Mouse (Mus musculus) erythroid progenitor cell, adult 5-6 weeks (primary cell): ENCODE data around the gene Eef1g. TPM values are rescaled to one million over a fixed set of nuclear protein-coding genes. Genes with fewer than 3 reads are reported as not detected.

Source experiments
- ATAC-seq: replicated peaks from 2 replicates; pipeline ENCODE4 v1.8.0; 2016; ENCODE audit warnings: moderate number of reproducible peaks, mild to moderate bottlenecking, moderate TSS enrichment, inconsistent platforms; ENCODE audit not compliant: poor library complexity, low FRiP score, severe bottlenecking
- total RNA-seq, 2 experiments: library from RNA; stranded (forward) in 1 of 2; stranded (reverse) in 1 of 2; fragments of 150-400 nt in 1 of 2; fragments of 186-747, 209-891 nt in 1 of 2; gene quantifications; 2 replicates each; pipeline versions ENCODE4 v1.2.3 to v1.2.4; 2015 to 2017; ENCODE audit warnings: low replicate concordance in 2 of 2

Eef1g gene
- 198 and 228 TPM in 2 replicates for total RNA-seq (2015; ENCODE audit: low replicate concordance)
- 92.0 and 153 TPM in 2 replicates for total RNA-seq (2017; ENCODE audit: low replicate concordance)

GRCm38 (mm10) chr19:8966590-8967372 is at the start of gene Eef1g:
TSS of gene Eef1g (plus strand) at chr19:8967041.
- ATAC-seq, result peak; percentile 95

GRCm38 (mm10) chr19:8919000-8919399 is 47.8 kb upstream of the Eef1g start:
- ATAC-seq, result no peak

- no peak for ATAC-seq
These were observed 47.2 kb upstream of the Eef1g start for GRCm38 (mm10) chr19:8919684-8920072.

GRCm38 (mm10) chr19:8920073-8920736 is 46.6 kb upstream of the Eef1g start, which contains the start of gene B3gat3:
TSS of gene B3gat3 (plus strand) at chr19:8920374.
- ATAC-seq, result peak; percentile 96

GRCm38 (mm10) chr19:8920836-8921291 is 46.0 kb upstream of the Eef1g start:
- peak; percentile 68 for ATAC-seq

GRCm38 (mm10) chr19:8921741-8922140 is 45.1 kb upstream of the Eef1g start:
- no peak for ATAC-seq

GRCm38 (mm10) chr19:8926766-8927165 is 40.1 kb upstream of the Eef1g start:
- ATAC-seq, result no peak

- no peak for ATAC-seq
These were observed 38.8 kb upstream of the Eef1g start for GRCm38 (mm10) chr19:8927891-8928525.

- ATAC-seq, result no peak; the same call in 1 of the 2 replicates
These were observed 38.1 kb upstream of the Eef1g start for GRCm38 (mm10) chr19:8928689-8929223.

GRCm38 (mm10) chr19:8929224-8930088 is 37.4 kb upstream of the Eef1g start, which contains the start of the genes Rom1 and Eml3:
TSS of gene Rom1 (minus strand) at chr19:8929356.
TSS of gene Eml3 (plus strand) at chr19:8929552.
- ATAC-seq, result peak; percentile 85

- ATAC-seq, result no peak
These were observed 36.7 kb upstream of the Eef1g start for GRCm38 (mm10) chr19:8930117-8930516.

GRCm38 (mm10) chr19:8930771-8931170 is 36.1 kb upstream of the Eef1g start:
- ATAC-seq, result no peak

- ATAC-seq, result no peak
These were observed 30.1 kb upstream of the Eef1g start for GRCm38 (mm10) chr19:8936736-8937135.

- no peak for ATAC-seq
These were observed 26.2 kb upstream of the Eef1g start for GRCm38 (mm10) chr19:8940526-8941133.

GRCm38 (mm10) chr19:8941136-8941514 is 25.7 kb upstream of the Eef1g start:
- no peak for ATAC-seq

GRCm38 (mm10) chr19:8941515-8942217 is 25.2 kb upstream of the Eef1g start, which contains the start of gene Mta2:
TSS of gene Mta2 (plus strand) at chr19:8941875.
- ATAC-seq, result peak; percentile 86

GRCm38 (mm10) chr19:8942276-8942964 is 24.4 kb upstream of the Eef1g start:
- ATAC-seq, result peak; percentile 15; the same call in 1 of the 2 replicates
